Mouse (Mus musculus) neural tube, embryonic 11.5 days (tissue): ENCODE measurements around the gene Cnrip1. TPM values are rescaled to one million over a fixed set of nuclear protein-coding genes. Genes with fewer than 3 reads are reported as not detected.
"Not testable (repeated sequence)": the region's sequence is repeated elsewhere in the genome, so short reads cannot be mapped to it uniquely, and the experiment has no call there.

Source experiments
- ATAC-seq: fragments of 200-750 bp; cut with Nextera tagmentation; 2 replicates; pipeline ENCODE4 v1.8.0; 2017; ENCODE audit warnings: moderate number of reproducible peaks, mild to moderate bottlenecking, moderate TSS enrichment, moderate library complexity; ENCODE audit not compliant: insufficient read depth, low FRiP score, low TSS enrichment
- DNase-seq: peaks from one replicate; pipeline ENCODE4 v3.0.0-alpha.2; 2015; ENCODE audit warnings: low spot score
- H3K27ac ChIP-seq: fragments of 300-500 bp; sonication (generic); 2 replicates; pipeline ENCODE4 v1.5.1; 2014; ENCODE audit warnings: low read depth, mild to moderate bottlenecking, low read length
- H3K27me3 ChIP-seq: fragments of 300-500 bp; sonication (generic); 2 replicates; pipeline ENCODE4 v1.6.1; 2014; ENCODE audit warnings: mild to moderate bottlenecking, low read length, mixed read lengths; ENCODE audit not compliant: control insufficient read depth, insufficient read depth
- H3K36me3 ChIP-seq: fragments of 300-500 bp; sonication (generic); 2 replicates; pipeline ENCODE4 v1.6.1; 2014; ENCODE audit warnings: mild to moderate bottlenecking, low read length, moderate library complexity, mixed read lengths; ENCODE audit not compliant: control insufficient read depth, insufficient read depth
- H3K4me1 ChIP-seq: fragments of 300-500 bp; sonication (generic); 2 replicates; pipeline ENCODE4 v1.6.1; 2014; ENCODE audit warnings: low read length, mixed read lengths; ENCODE audit not compliant: control insufficient read depth, insufficient read depth
- H3K4me2 ChIP-seq: fragments of 300-500 bp; sonication (generic); 2 replicates; pipeline ENCODE4 v1.6.1; 2014; ENCODE audit warnings: low read depth, mild to moderate bottlenecking, moderate library complexity
- H3K4me3 ChIP-seq: fragments of 300-500 bp; sonication (generic); 2 replicates; pipeline ENCODE4 v1.5.1; 2014; ENCODE audit warnings: low read depth, low read length
- H3K9ac ChIP-seq: fragments of 300-500 bp; sonication (generic); 2 replicates; pipeline ENCODE4 v1.6.1; 2014; ENCODE audit warnings: mild to moderate bottlenecking, low read length
- H3K9me3 ChIP-seq: fragments of 300-500 bp; sonication (generic); 2 replicates; pipeline ENCODE4 v1.6.1; 2016; ENCODE audit warnings: low read length; ENCODE audit not compliant: control insufficient read depth
- WGBS: fragments of 180-500 bp; shearing (Covaris S2); extraction: QIAGEN DNeasy Blood & Tissue Kit; methylation state at CpG from one replicate; pipeline ENCODE4 v1.1.7; 2014; 5-methylcytosine and 5-hydroxymethylcytosine counted together
- polyA plus RNA-seq: library from polyadenylated mRNA; unstranded; fragments of >200 nt; fragmentation: Nextera tagmentation; extraction: Ambion mirVana; gene quantifications from 2 replicates; pipeline ENCODE4 v1.2.1, GENCODE M21; 2014

Gene Cnrip1
- polyA plus RNA-seq, 1 experiment from 2014 or later, result 29.4 TPM

DNA sequence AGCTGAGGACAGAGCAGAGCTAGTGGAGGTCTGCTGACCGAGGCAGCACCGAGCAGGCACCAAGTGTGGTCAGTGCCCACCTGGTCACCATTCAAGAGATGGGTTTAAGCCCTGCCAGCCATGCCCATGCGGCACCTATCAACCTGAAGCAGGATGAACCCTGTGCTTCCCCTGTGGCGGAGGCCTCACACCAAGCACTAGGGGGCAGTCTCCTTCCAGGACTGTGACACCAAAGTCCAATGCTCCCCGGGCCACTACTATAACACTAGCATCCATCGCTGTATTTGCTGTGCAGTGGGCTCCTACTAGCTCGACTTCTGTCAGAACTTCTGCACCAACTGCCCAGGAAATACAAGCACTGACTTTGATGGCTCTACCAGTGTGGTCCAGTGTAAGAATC, 32.1 kb upstream of the Cnrip1 start:
- Histone ChIP-seq H3K27me3 (no peaks in the 10 kb centered on the region), H3K4me2 (no peak overlapping the region), H3K27ac (no peak overlapping the region), H3K4me1 (no peaks in the 10 kb centered on the region), H3K9ac (no peak overlapping the region), H3K9me3 (no peaks in the 10 kb centered on the region), H3K4me3 (no peak overlapping the region), H3K36me3 (no peaks in the 10 kb centered on the region)
- DNase-seq (no peak), ATAC-seq (no peak)
- 94% methylated on average over 7 of the region's 7 CpGs for WGBS

DNA sequence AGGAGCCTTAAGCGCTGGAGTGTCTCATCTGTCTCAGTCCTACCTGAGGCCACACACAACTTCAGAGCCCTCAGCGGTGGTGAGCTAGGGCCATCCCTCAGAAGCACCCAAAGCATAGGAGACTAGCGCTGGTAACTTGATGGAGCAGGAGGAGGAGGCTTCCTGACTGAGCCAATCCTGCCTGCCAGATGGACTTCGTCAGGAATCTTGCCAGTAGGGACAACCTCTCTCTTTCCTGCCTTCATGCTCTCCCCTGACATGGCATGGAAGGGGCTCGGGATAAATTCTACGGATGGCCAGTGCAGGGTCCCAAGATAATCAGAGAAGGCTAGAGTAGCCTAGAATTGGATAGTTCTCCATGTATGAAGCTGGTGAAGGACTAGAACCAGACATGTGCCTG, 28.2 kb upstream of the Cnrip1 start:
- Histone ChIP-seq H3K9ac (no peak overlapping the region), H3K27ac (no peak overlapping the region), H3K9me3 (no peaks in the 10 kb centered on the region), H3K36me3 (no peaks in the 10 kb centered on the region), H3K4me3 (no peak overlapping the region), H3K4me1 (no peaks in the 10 kb centered on the region), H3K4me2 (no peak overlapping the region), H3K27me3 (no peaks in the 10 kb centered on the region)
- 92% methylated on average over 6 of the region's 6 CpGs for WGBS
- no peak for DNase-seq
- no peak for ATAC-seq

DNA sequence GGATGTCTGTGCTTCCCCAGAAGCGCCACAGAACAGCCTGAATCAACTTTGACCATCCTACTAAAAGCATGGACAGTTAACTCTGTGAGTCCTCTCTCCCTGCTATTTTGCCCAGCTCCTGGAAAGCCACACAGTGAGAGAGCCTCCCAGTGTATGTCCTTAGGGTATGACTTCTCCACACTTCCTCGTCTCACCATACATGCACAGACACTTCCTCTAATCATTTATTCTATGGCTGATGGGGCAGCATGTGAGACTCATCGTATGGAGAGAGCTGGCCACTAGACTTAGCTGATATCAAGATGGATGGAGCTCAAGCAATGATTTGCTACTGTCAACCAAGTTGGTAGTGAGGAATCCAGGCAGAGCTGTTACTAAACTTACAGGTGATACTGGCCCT, 27.4 kb upstream of the Cnrip1 start:
- H3K27ac ChIP-seq, result no peak overlapping the region
- WGBS, result 79% methylated on average over 3 of the region's 3 CpGs
- no peaks in the 10 kb centered on the region for H3K4me1 ChIP-seq
- ATAC-seq (no peak), DNase-seq (no peak)
- H3K4me2 ChIP-seq, result no peak overlapping the region
- H3K9me3 ChIP-seq, result no peaks in the 10 kb centered on the region
- H3K9ac ChIP-seq, result no peak overlapping the region
- H3K36me3 ChIP-seq, result no peaks in the 10 kb centered on the region
- H3K4me3 ChIP-seq, result no peak overlapping the region
- H3K27me3 ChIP-seq, result no peaks in the 10 kb centered on the region

- H3K27me3 ChIP-seq, result no peaks in the 10 kb centered on the region
- WGBS, result 83% methylated on average over 2 of the region's 2 CpGs
- no peaks in the 10 kb centered on the region for H3K36me3 ChIP-seq
- H3K4me3 ChIP-seq, result no peak overlapping the region
- no peak overlapping the region for H3K27ac ChIP-seq
- H3K4me2 ChIP-seq, result no peak overlapping the region
- DNase-seq (no peak), ATAC-seq (no peak)
- H3K9ac ChIP-seq, result no peak overlapping the region
- no peaks in the 10 kb centered on the region for H3K9me3 ChIP-seq
- H3K4me1 ChIP-seq, result no peaks in the 10 kb centered on the region
These were observed 5.6 kb upstream of the Cnrip1 start for GRCm38 (mm10) chr11:17045806-17046205.

DNA sequence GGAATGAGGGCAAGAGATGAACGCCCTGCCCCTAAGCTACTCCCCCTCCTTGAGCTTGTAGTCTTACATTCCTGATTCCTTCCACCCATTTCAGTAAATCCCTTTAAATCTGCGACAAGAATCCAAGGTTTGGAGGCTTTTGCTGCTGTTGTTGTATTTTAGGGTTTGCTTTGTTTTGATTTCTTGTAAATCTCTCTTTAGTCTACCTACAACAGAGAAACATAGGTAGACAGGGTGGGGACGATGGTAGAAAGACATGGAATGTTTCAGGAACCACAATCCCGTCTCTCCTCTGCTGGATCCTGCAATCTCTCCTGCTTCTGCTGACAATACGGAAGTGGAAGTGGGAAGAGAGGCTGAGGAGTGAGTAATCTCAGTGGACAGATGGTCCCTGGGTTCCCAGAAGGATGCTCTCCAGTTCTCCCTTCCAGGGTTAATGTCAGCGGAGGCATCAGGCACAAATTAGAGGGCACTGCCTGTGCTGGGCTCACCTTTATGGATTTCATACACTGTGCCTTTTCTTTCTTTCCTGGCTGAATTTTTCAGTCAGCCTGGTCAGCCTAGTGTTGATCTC, 1.2 kb downstream of the Cnrip1 start:
- 0 out of 2 replicates have a peak, but pooled peaks have one; percentile 21 for ATAC-seq
- H3K36me3 ChIP-seq, result no peaks in the 10 kb centered on the region
- peak; percentile 15 for DNase-seq
- H3K4me1 ChIP-seq, result no peaks in the 10 kb centered on the region
- no peaks in the 10 kb centered on the region for H3K27me3 ChIP-seq
- 18% methylated on average over 6 of the region's 6 CpGs for WGBS
- peak overlapping the region; percentile 71 for H3K4me2 ChIP-seq
- peak overlapping the region; percentile 76 for H3K9ac ChIP-seq
- H3K9me3 ChIP-seq, result no peaks in the 10 kb centered on the region
- H3K4me3 ChIP-seq, result peak overlapping the region; percentile 49
- no peak overlapping the region for H3K27ac ChIP-seq

DNA sequence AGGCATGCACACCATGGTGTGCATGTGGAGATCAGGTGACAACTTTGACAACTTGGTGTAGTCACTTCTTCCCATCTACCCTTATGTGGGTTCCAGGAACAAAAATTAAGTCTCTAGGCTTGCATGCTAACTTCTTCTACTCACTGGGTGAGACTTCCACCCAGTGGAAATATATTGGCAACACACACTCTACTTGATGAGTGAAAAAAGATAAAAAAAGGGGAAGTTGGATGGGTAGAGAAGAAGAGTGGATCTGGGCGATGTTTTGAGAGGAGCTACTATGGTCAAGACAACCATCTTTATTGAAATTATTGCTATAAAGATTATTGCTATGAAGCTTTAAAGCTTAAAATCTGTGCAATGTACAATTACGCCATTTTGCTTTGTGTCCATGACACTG, 18.0 kb downstream of the Cnrip1 start:
- not testable (repeated sequence) for H3K36me3 ChIP-seq, H3K9ac ChIP-seq, H3K27me3 ChIP-seq, DNase-seq, H3K9me3 ChIP-seq, H3K27ac ChIP-seq, H3K4me3 ChIP-seq, ATAC-seq, H3K4me1 ChIP-seq, H3K4me2 ChIP-seq
- 92% methylated on average over 2 of the region's 2 CpGs for WGBS

- Histone ChIP-seq H3K9me3 (no peaks in the 10 kb centered on the region), H3K4me3 (no peak overlapping the region), H3K27ac (no peak overlapping the region), H3K4me2 (no peak overlapping the region), H3K9ac (no peak overlapping the region), H3K27me3 (no peaks in the 10 kb centered on the region), H3K36me3 (no peaks in the 10 kb centered on the region), H3K4me1 (no peaks in the 10 kb centered on the region)
- DNase-seq (no peak), ATAC-seq (no peak)
- WGBS, result 86% methylated on average over 2 of the region's 2 CpGs
These were observed 24.3 kb downstream of the Cnrip1 start for GRCm38 (mm10) chr11:17075656-17076055.

GRCm38 (mm10) chr11:17082086-17082485, 30.7 kb downstream of the Cnrip1 start:
- no peaks in the 10 kb centered on the region for H3K9me3 ChIP-seq
- ATAC-seq, result no peak
- H3K9ac ChIP-seq, result no peak overlapping the region
- no peak for DNase-seq
- H3K36me3 ChIP-seq, result no peaks in the 10 kb centered on the region
- H3K27ac ChIP-seq, result no peak overlapping the region
- WGBS, result 61% methylated on average over 3 of the region's 3 CpGs
- H3K27me3 ChIP-seq, result no peaks in the 10 kb centered on the region
- no peaks in the 10 kb centered on the region for H3K4me1 ChIP-seq
- no peak overlapping the region for H3K4me3 ChIP-seq
- H3K4me2 ChIP-seq, result no peak overlapping the region

DNA sequence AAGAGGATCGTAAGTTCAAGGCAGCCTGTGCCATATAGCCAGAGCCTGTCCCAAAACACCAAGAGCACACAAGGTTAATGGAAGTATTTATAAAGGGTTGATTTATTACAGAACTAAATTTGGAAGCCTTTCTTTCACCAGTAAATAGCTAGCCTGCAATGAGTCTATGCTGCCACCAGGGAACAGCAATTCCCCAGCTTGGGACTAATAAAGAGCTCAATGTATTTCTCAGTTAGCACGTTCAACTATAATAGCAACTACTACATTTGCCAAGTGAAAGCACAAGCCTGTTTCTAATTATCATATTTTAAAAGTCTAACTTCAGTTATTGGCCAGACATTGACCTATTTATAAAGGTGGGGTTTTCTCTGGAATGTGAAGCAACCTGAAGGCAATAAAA, 31.6 kb downstream of the Cnrip1 start:
- Histone ChIP-seq H3K27me3 (no peaks in the 10 kb centered on the region), H3K9me3 (no peaks in the 10 kb centered on the region), H3K4me3 (no peak overlapping the region), H3K36me3 (no peaks in the 10 kb centered on the region), H3K9ac (no peak overlapping the region), H3K27ac (no peak overlapping the region), H3K4me2 (no peak overlapping the region), H3K4me1 (no peaks in the 10 kb centered on the region)
- DNase-seq (peak; percentile 21), ATAC-seq (peak; percentile 48; the same call in 1 of the 2 replicates)
- 52% methylated on average over 2 of the region's 2 CpGs for WGBS
